Mouse (Mus musculus): ENCODE measurements around the gene Rbm8a. TPM values are rescaled to one million over a fixed set of nuclear protein-coding genes. Genes with fewer than 3 reads are reported as not detected.

Rbm8a gene
- polyA plus RNA-seq, 1 experiment from 2014 or later = 91.4 TPM

DNA sequence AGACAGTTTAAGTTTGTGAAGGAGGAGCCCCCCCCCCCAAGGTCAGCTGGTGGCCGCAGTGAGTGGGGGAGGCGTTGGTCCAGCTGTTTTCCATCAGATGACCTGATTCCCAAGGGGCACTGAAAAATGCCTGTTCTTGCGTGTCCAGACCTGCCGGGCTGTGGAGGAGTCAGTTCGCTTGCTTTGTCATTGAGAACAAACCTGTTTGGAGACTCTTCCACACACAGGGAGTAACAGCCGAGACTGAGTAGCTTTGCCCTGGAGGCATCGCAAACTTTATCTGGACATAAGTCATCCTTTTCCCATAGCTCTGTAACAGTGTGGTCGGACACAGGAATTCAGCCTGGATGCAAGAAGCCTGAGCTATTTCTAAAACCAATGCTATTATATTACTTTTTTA is 44.7 kb downstream of the Rbm8a start:
- Histone ChIP-seq H3K4me3 (ENCODE audit: low read depth, low read length) (no peak overlapping the region), H3K27ac (ENCODE audit: low read length) (no peak overlapping the region), H3K9me3 (ENCODE audit: low read length) (no peaks in the 10 kb centered on the region), H3K4me2 (replicated peaks; ENCODE audit: low read depth, low read length) (no peak overlapping the region), H3K36me3 (ENCODE audit: insufficient read depth, low read length) (no peaks in the 10 kb centered on the region), H3K27me3 (replicated peaks; ENCODE audit: insufficient read depth, low read length) (0 out of 2 replicates have a peak, but pooled peaks cover 2% of the 10 kb centered on the region), H3K4me1 (ENCODE audit: insufficient read depth, low read depth, low read length) (0 out of 2 replicates have a peak, but pooled peaks cover 5% of the 10 kb centered on the region), H3K9ac (replicated peaks; ENCODE audit: low read depth) (no peak overlapping the region)
- no peak for TF ChIP-seq EP300 (IDR thresholded peaks at IDR 0.05)
- TF ChIP-seq CTCF (IDR thresholded peaks at IDR 0.05) = no peak
- 42% methylated on average over 8 of the region's 8 CpGs for WGBS
- no peak for ATAC-seq
- no peak for DNase-seq (ENCODE audit: low spot score)

DNA sequence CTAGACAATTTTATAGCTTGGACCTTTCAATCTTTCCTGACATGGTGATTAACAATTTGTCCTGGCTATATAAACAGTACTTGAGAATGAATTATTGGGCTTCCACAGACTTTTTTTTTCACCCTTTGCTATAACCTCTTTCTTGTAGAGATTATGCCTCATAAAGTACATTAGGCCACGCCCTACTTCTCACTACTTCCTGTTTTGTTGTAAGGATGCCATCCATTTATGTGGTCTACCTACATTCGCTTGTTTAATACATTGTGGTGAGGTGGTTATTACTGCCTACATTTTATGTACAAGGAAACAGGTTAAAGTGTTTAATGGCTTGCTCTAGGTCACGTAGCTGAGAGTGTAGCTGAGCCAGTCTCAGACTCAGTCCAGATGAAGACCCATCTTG is 45.4 kb downstream of the Rbm8a start:
- no peaks in the 10 kb centered on the region for H3K9me3 ChIP-seq (ENCODE audit: low read length)
- DNase-seq (ENCODE audit: low spot score) (no peak), ATAC-seq (no peak)
- TF ChIP-seq CTCF (IDR thresholded peaks at IDR 0.05) = no peak
- TF ChIP-seq EP300 (IDR thresholded peaks at IDR 0.05) = no peak
- H3K27ac ChIP-seq (ENCODE audit: low read length) = no peak overlapping the region
- H3K4me2 ChIP-seq (replicated peaks; ENCODE audit: low read depth, low read length) = no peak overlapping the region
- H3K27me3 ChIP-seq (replicated peaks; ENCODE audit: insufficient read depth, low read length) = 0 out of 2 replicates have a peak, but pooled peaks cover 6% of the 10 kb centered on the region
- no peaks in the 10 kb centered on the region for H3K36me3 ChIP-seq (ENCODE audit: insufficient read depth, low read length)
- H3K4me1 ChIP-seq (ENCODE audit: insufficient read depth, low read depth, low read length) = 0 out of 2 replicates have a peak, but pooled peaks cover 4% of the 10 kb centered on the region
- H3K4me3 ChIP-seq (ENCODE audit: low read depth, low read length) = no peak overlapping the region
- H3K9ac ChIP-seq (replicated peaks; ENCODE audit: low read depth) = no peak overlapping the region
- 75% methylated on average over 3 of the region's 3 CpGs for WGBS

GRCm38 (mm10) chr3:96675690-96676089 is 46.0 kb downstream of the Rbm8a start:
- no peak overlapping the region for H3K9ac ChIP-seq (replicated peaks; ENCODE audit: low read depth)
- H3K4me2 ChIP-seq (replicated peaks; ENCODE audit: low read depth, low read length) = no peak overlapping the region
- no peak overlapping the region for H3K27ac ChIP-seq (ENCODE audit: low read length)
- no peak overlapping the region for H3K4me3 ChIP-seq (ENCODE audit: low read depth, low read length)
- ATAC-seq (no peak), DNase-seq (ENCODE audit: low spot score) (no peak)
- WGBS = 62% methylated on average over 3 of the region's 3 CpGs
- no peaks in the 10 kb centered on the region for H3K36me3 ChIP-seq (ENCODE audit: insufficient read depth, low read length)
- no peaks in the 10 kb centered on the region for H3K4me1 ChIP-seq (ENCODE audit: insufficient read depth, low read depth, low read length)
- H3K9me3 ChIP-seq (ENCODE audit: low read length) = no peaks in the 10 kb centered on the region
- H3K27me3 ChIP-seq (replicated peaks; ENCODE audit: insufficient read depth, low read length) = peaks cover 6% of the 10 kb centered on the region; the same call in 1 of the 2 replicates
- TF ChIP-seq EP300 (IDR thresholded peaks at IDR 0.05) (no peak), CTCF (IDR thresholded peaks at IDR 0.05) (no peak)

- no peaks in the 10 kb centered on the region for H3K36me3 ChIP-seq (ENCODE audit: insufficient read depth, low read length)
- DNase-seq (ENCODE audit: low spot score) (no peak), ATAC-seq (no peak)
- WGBS = 59% methylated on average over 7 of the region's 7 CpGs
- no peak overlapping the region for H3K27ac ChIP-seq (ENCODE audit: low read length)
- H3K4me2 ChIP-seq (replicated peaks; ENCODE audit: low read depth, low read length) = no peak overlapping the region
- H3K4me3 ChIP-seq (ENCODE audit: low read depth, low read length) = no peak overlapping the region
- no peak overlapping the region for H3K9ac ChIP-seq (replicated peaks; ENCODE audit: low read depth)
- no peaks in the 10 kb centered on the region for H3K9me3 ChIP-seq (ENCODE audit: low read length)
- no peaks in the 10 kb centered on the region for H3K4me1 ChIP-seq (ENCODE audit: insufficient read depth, low read depth, low read length)
- TF ChIP-seq CTCF (IDR thresholded peaks at IDR 0.05) (no peak), EP300 (IDR thresholded peaks at IDR 0.05) (no peak)
- H3K27me3 ChIP-seq (replicated peaks; ENCODE audit: insufficient read depth, low read length) = peaks cover 6% of the 10 kb centered on the region; the same call in 1 of the 2 replicates
Measured at GRCm38 (mm10) chr3:96678456-96678855, 48.7 kb downstream of the Rbm8a start.

DNA sequence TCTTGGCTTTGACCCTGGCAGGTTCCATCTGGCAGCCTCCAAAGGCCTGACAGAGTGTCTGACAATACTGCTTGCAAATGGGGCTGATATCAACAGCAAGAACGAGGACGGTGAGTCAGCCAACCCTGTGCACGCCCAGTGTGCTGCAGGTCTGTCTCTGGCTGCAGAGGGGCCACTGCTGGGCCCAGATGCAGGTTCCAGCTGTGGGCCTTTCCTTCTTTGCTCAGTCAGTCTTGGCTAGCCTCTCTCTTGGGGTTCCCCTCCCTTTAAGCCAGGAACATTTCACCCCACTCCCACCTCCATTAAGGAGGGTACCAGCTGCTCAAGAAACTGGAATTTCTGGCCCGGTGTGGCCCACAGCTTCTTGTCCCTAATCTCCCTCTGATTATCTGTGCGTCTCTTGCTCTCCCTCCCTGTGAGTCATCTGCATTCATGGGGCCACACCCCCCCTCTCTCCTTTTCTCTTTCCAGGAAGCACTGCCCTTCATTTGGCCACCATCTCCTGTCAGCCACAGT is 49.5 kb downstream of the Rbm8a start:
- H3K36me3 ChIP-seq (ENCODE audit: insufficient read depth, low read length) = no peaks in the 10 kb centered on the region
- H3K4me3 ChIP-seq (ENCODE audit: low read depth, low read length) = no peak overlapping the region
- H3K27me3 ChIP-seq (replicated peaks; ENCODE audit: insufficient read depth, low read length) = peaks cover 6% of the 10 kb centered on the region; the same call in 1 of the 2 replicates
- TF ChIP-seq CTCF (IDR thresholded peaks at IDR 0.05) (no peak), EP300 (IDR thresholded peaks at IDR 0.05) (no peak)
- WGBS = 30% methylated on average over 5 of the region's 5 CpGs
- DNase-seq (ENCODE audit: low spot score) (no peak), ATAC-seq (no peak)
- H3K27ac ChIP-seq (ENCODE audit: low read length) = no peak overlapping the region
- H3K4me1 ChIP-seq (ENCODE audit: insufficient read depth, low read depth, low read length) = no peaks in the 10 kb centered on the region
- H3K9ac ChIP-seq (replicated peaks; ENCODE audit: low read depth) = no peak overlapping the region
- H3K9me3 ChIP-seq (ENCODE audit: low read length) = no peaks in the 10 kb centered on the region
- no peak overlapping the region for H3K4me2 ChIP-seq (replicated peaks; ENCODE audit: low read depth, low read length)

DNA sequence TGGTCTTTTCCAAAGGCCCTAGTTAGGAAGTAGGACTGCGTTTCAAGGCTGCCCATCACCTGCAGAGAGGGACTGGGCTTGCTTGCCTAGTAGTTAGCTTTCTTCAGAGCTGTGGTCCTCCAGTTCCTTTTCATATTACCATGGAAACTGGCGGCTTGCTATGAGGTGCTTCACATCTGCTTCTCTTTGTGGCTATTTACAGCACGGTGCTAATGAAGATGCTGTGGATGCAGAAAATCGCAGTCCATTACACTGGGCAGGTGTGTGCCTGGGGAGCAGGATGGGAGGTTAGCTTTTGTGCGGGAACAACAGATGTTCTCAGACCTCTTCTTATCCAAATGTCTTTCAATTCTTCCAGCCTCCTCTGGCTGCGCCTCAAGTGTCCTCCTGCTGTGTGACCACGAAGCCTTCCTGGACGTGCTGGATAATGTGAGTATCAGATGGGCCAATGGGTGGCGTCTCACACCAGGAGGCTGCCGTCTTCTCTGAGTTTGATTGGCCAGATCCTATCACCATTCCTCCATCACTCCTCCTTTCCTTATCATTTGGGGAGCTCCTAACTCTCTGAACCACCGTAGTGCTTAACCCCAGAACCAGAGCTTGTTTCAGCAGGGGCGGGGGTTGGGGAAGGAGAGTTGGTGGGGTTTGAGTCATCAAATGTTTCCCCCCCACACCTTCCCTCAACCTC is 50.7 kb downstream of the Rbm8a start:
- TF ChIP-seq EP300 (IDR thresholded peaks at IDR 0.05) = no peak
- TF ChIP-seq CTCF (IDR thresholded peaks at IDR 0.05) = no peak
- no peak overlapping the region for H3K27ac ChIP-seq (ENCODE audit: low read length)
- H3K27me3 ChIP-seq (replicated peaks; ENCODE audit: insufficient read depth, low read length) = peaks cover 6% of the 10 kb centered on the region; the same call in 1 of the 2 replicates
- ATAC-seq (no peak), DNase-seq (ENCODE audit: low spot score) (no peak)
- no peaks in the 10 kb centered on the region for H3K36me3 ChIP-seq (ENCODE audit: insufficient read depth, low read length)
- no peaks in the 10 kb centered on the region for H3K4me1 ChIP-seq (ENCODE audit: insufficient read depth, low read depth, low read length)
- H3K4me2 ChIP-seq (replicated peaks; ENCODE audit: low read depth, low read length) = no peak overlapping the region
- H3K4me3 ChIP-seq (ENCODE audit: low read depth, low read length) = no peak overlapping the region
- no peaks in the 10 kb centered on the region for H3K9me3 ChIP-seq (ENCODE audit: low read length)
- 25% methylated on average over 12 of the region's 12 CpGs for WGBS
- no peak overlapping the region for H3K9ac ChIP-seq (replicated peaks; ENCODE audit: low read depth)

Other genes with a start within 250 kb of the Rbm8a start
- 0.12 and 0.19 TPM in 2 replicates for gene BC107364, start 177.6 kb upstream of the Rbm8a start, polyA plus RNA-seq (2015; fragmentation: Nextera tagmentation; extraction: Ambion mirVana)
- 0.27 and 0.35 TPM in 2 replicates for gene Hfe2, start 104.8 kb upstream of the Rbm8a start, polyA plus RNA-seq (2015; fragmentation: Nextera tagmentation; extraction: Ambion mirVana)
- 468 and 502 TPM in 2 replicates for gene Txnip, start 72.0 kb upstream of the Rbm8a start, polyA plus RNA-seq (2015; fragmentation: Nextera tagmentation; extraction: Ambion mirVana)
- 0.73 and 0.78 TPM in 2 replicates for gene Gm16253, start 52.9 kb upstream of the Rbm8a start, polyA plus RNA-seq (2015; fragmentation: Nextera tagmentation; extraction: Ambion mirVana)
- 36.7 and 43.2 TPM in 2 replicates for gene Polr3gl, start 35.8 kb upstream of the Rbm8a start, polyA plus RNA-seq (2015; fragmentation: Nextera tagmentation; extraction: Ambion mirVana)
- gene Ankrd34a, start 33.3 kb upstream of the Rbm8a start, polyA plus RNA-seq (2015; fragmentation: Nextera tagmentation; extraction: Ambion mirVana) = 0.18 and 0.37 TPM in 2 replicates
- gene Lix1l, start 28.8 kb upstream of the Rbm8a start, polyA plus RNA-seq (2015; fragmentation: Nextera tagmentation; extraction: Ambion mirVana) = 5.4 TPM in 2 replicates
- gene Pex11b, start 5.4 kb downstream of the Rbm8a start, polyA plus RNA-seq (2015; fragmentation: Nextera tagmentation; extraction: Ambion mirVana) = 49.8 and 56.6 TPM in 2 replicates
- not detected in 2 replicates for gene Gm42957, start 5.5 kb downstream of the Rbm8a start, polyA plus RNA-seq (2015; fragmentation: Nextera tagmentation; extraction: Ambion mirVana)
- gene Itga10, start 15.7 kb downstream of the Rbm8a start, polyA plus RNA-seq (2015; fragmentation: Nextera tagmentation; extraction: Ambion mirVana) = 0.31 TPM in 2 replicates
- gene Ankrd35, start 40.2 kb downstream of the Rbm8a start, polyA plus RNA-seq (2015; fragmentation: Nextera tagmentation; extraction: Ambion mirVana) = 0.42 and 0.44 TPM in 2 replicates
- 26.9 and 31.1 TPM in 2 replicates for gene Pias3, start 66.5 kb downstream of the Rbm8a start, polyA plus RNA-seq (2015; fragmentation: Nextera tagmentation; extraction: Ambion mirVana)
- gene Nudt17, start 78.6 kb downstream of the Rbm8a start, polyA plus RNA-seq (2015; fragmentation: Nextera tagmentation; extraction: Ambion mirVana) = 5.3 and 5.8 TPM in 2 replicates
- 17.9 and 19.2 TPM in 2 replicates for gene Polr3c, start 97.7 kb downstream of the Rbm8a start, polyA plus RNA-seq (2015; fragmentation: Nextera tagmentation; extraction: Ambion mirVana)
- 42.8 and 43.3 TPM in 2 replicates for gene Rnf115, start 97.7 kb downstream of the Rbm8a start, polyA plus RNA-seq (2015; fragmentation: Nextera tagmentation; extraction: Ambion mirVana)
- 0.06 and 0.17 TPM in 2 replicates for gene Pdzk1, start 199.4 kb downstream of the Rbm8a start, polyA plus RNA-seq (2015; fragmentation: Nextera tagmentation; extraction: Ambion mirVana)
- 0.39 and 0.42 TPM in 2 replicates for gene Cd160, start 199.4 kb downstream of the Rbm8a start, polyA plus RNA-seq (2015; fragmentation: Nextera tagmentation; extraction: Ambion mirVana)

All from lung, postnatal 0 days (tissue).